Mouse (Mus musculus): ENCODE measurements at regions not wholly inside any gene's neighbourhood (a gene's known extent, or its start where the extent isn't known, plus 50 kb on each side); places are given as distances from the start of the nearest gene placed in this dataset.

GRCm38 (mm10) chr2:75147967-75148366 lies 322.4 kb downstream of the Mtx2 start:
- no peaks in the 10 kb centered on the region for H3K9me3 ChIP-seq (replicated peaks)
- no peak overlapping the region for H3K4me3 ChIP-seq (replicated peaks)
- H3K4me2 ChIP-seq = no peak overlapping the region
- no peaks in the 10 kb centered on the region for H3K36me3 ChIP-seq
- no peak overlapping the region for H3K9ac ChIP-seq (replicated peaks)
- 30% methylated on average over 8 of the region's 8 CpGs for whole genome bisulfite sequencing
- H3K4me1 ChIP-seq = peaks cover 6% of the 10 kb centered on the region
- ATAC-seq (ENCODE audit: low FRiP score) = no peak
- H3K27me3 ChIP-seq (replicated peaks) = peaks cover 6% of the 10 kb centered on the region; the same call in 1 of the 2 replicates
- H3K27ac ChIP-seq (replicated peaks) = no peak overlapping the region

- no peak for ATAC-seq (ENCODE audit: low FRiP score)
- Histone ChIP-seq H3K4me1 (peaks cover 6% of the 10 kb centered on the region), H3K4me3 (replicated peaks) (no peak overlapping the region), H3K36me3 (no peaks in the 10 kb centered on the region), H3K9ac (replicated peaks) (no peak overlapping the region), H3K27me3 (replicated peaks) (peaks cover 2% of the 10 kb centered on the region; the same call in 1 of the 2 replicates), H3K4me2 (no peak overlapping the region), H3K27ac (replicated peaks) (no peak overlapping the region), H3K9me3 (replicated peaks) (no peaks in the 10 kb centered on the region)
- WGBS = 71% methylated on average over 5 of the region's 5 CpGs
These were observed 323.4 kb downstream of the Mtx2 start for GRCm38 (mm10) chr2:75149036-75149435.

- no peak overlapping the region for H3K9ac ChIP-seq (replicated peaks)
- ATAC-seq (ENCODE audit: low FRiP score) = no peak
- peaks cover 6% of the 10 kb centered on the region for H3K4me1 ChIP-seq
- peak overlapping the region; percentile 48 for H3K27ac ChIP-seq (replicated peaks)
- peaks cover 2% of the 10 kb centered on the region; the same call in 1 of the 2 replicates for H3K27me3 ChIP-seq (replicated peaks)
- peak overlapping the region; percentile 42 for H3K4me2 ChIP-seq
- H3K9me3 ChIP-seq (replicated peaks) = no peaks in the 10 kb centered on the region
- no peaks in the 10 kb centered on the region for H3K36me3 ChIP-seq
- peak overlapping the region; percentile 19 for H3K4me3 ChIP-seq (replicated peaks)
- WGBS = 42% methylated on average over 12 of the region's 12 CpGs
These were observed 324.0 kb downstream of the Mtx2 start for GRCm38 (mm10) chr2:75149562-75149961.

GRCm38 (mm10) chr2:75150986-75151385 lies 325.4 kb downstream of the Mtx2 start:
- no peak for ATAC-seq (ENCODE audit: low FRiP score)
- Histone ChIP-seq H3K9ac (replicated peaks) (no peak overlapping the region), H3K4me1 (peaks cover 6% of the 10 kb centered on the region), H3K9me3 (replicated peaks) (no peaks in the 10 kb centered on the region), H3K27me3 (replicated peaks) (peaks cover 2% of the 10 kb centered on the region; the same call in 1 of the 2 replicates), H3K36me3 (no peaks in the 10 kb centered on the region), H3K4me3 (replicated peaks) (no peak overlapping the region), H3K4me2 (no peak overlapping the region), H3K27ac (replicated peaks) (no peak overlapping the region)
- 5% methylated on average over 6 of the region's 6 CpGs for WGBS

- 75% methylated on average over 8 of the region's 8 CpGs for WGBS
- peaks cover 6% of the 10 kb centered on the region for H3K4me1 ChIP-seq
- H3K9ac ChIP-seq (replicated peaks) = no peak overlapping the region
- no peaks in the 10 kb centered on the region for H3K9me3 ChIP-seq (replicated peaks)
- ATAC-seq (ENCODE audit: low FRiP score) = no peak
- H3K36me3 ChIP-seq = no peaks in the 10 kb centered on the region
- no peak overlapping the region for H3K4me2 ChIP-seq
- peaks cover 2% of the 10 kb centered on the region; the same call in 1 of the 2 replicates for H3K27me3 ChIP-seq (replicated peaks)
- H3K4me3 ChIP-seq (replicated peaks) = no peak overlapping the region
- H3K27ac ChIP-seq (replicated peaks) = no peak overlapping the region
These were observed 325.9 kb downstream of the Mtx2 start for GRCm38 (mm10) chr2:75151519-75151918.

- H3K36me3 ChIP-seq = no peaks in the 10 kb centered on the region
- H3K9me3 ChIP-seq (replicated peaks) = no peaks in the 10 kb centered on the region
- H3K4me2 ChIP-seq = no peak overlapping the region
- no peak overlapping the region for H3K9ac ChIP-seq (replicated peaks)
- ATAC-seq (ENCODE audit: low FRiP score) = no peak
- no peak overlapping the region for H3K4me3 ChIP-seq (replicated peaks)
- H3K27me3 ChIP-seq (replicated peaks) = peaks cover 2% of the 10 kb centered on the region; the same call in 1 of the 2 replicates
- no peak overlapping the region for H3K27ac ChIP-seq (replicated peaks)
- H3K4me1 ChIP-seq = peaks cover 6% of the 10 kb centered on the region
- WGBS = 22% methylated on average over 6 of the region's 6 CpGs
These were observed 326.9 kb downstream of the Mtx2 start for GRCm38 (mm10) chr2:75152477-75152990.

- ATAC-seq (ENCODE audit: low FRiP score) = no peak
- Histone ChIP-seq H3K9me3 (replicated peaks) (no peaks in the 10 kb centered on the region), H3K4me1 (peaks cover 6% of the 10 kb centered on the region), H3K4me2 (no peak overlapping the region), H3K27me3 (replicated peaks) (no peaks in the 10 kb centered on the region), H3K9ac (replicated peaks) (no peak overlapping the region), H3K27ac (replicated peaks) (no peak overlapping the region), H3K36me3 (no peaks in the 10 kb centered on the region), H3K4me3 (replicated peaks) (no peak overlapping the region)
- 76% methylated on average over 3 of the region's 3 CpGs for WGBS
These were observed 328.8 kb downstream of the Mtx2 start for GRCm38 (mm10) chr2:75154448-75154847.

GRCm38 (mm10) chr2:75158581-75158980 lies 333.0 kb downstream of the Mtx2 start:
- no peak for ATAC-seq (ENCODE audit: low FRiP score)
- no peaks in the 10 kb centered on the region for H3K27me3 ChIP-seq (replicated peaks)
- WGBS = 72% methylated on average over 3 of the region's 3 CpGs
- H3K4me1 ChIP-seq = no peaks in the 10 kb centered on the region
- no peak overlapping the region for H3K4me3 ChIP-seq (replicated peaks)
- H3K9ac ChIP-seq (replicated peaks) = no peak overlapping the region
- no peaks in the 10 kb centered on the region for H3K9me3 ChIP-seq (replicated peaks)
- no peak overlapping the region for H3K4me2 ChIP-seq
- H3K27ac ChIP-seq (replicated peaks) = no peak overlapping the region
- no peaks in the 10 kb centered on the region for H3K36me3 ChIP-seq

- Histone ChIP-seq H3K4me2 (no peak overlapping the region), H3K27me3 (replicated peaks) (no peaks in the 10 kb centered on the region), H3K9me3 (replicated peaks) (no peaks in the 10 kb centered on the region), H3K4me1 (no peaks in the 10 kb centered on the region), H3K36me3 (no peaks in the 10 kb centered on the region), H3K9ac (replicated peaks) (no peak overlapping the region), H3K27ac (replicated peaks) (no peak overlapping the region), H3K4me3 (replicated peaks) (no peak overlapping the region)
- 94% methylated on average over 14 of the region's 14 CpGs for WGBS
- no peak for ATAC-seq (ENCODE audit: low FRiP score)
These were observed 335.5 kb downstream of the Mtx2 start for GRCm38 (mm10) chr2:75161075-75161474.

GRCm38 (mm10) chr2:75164987-75165386 lies 339.4 kb downstream of the Mtx2 start:
- Histone ChIP-seq H3K9ac (replicated peaks) (no peak overlapping the region), H3K27ac (replicated peaks) (no peak overlapping the region), H3K9me3 (replicated peaks) (no peaks in the 10 kb centered on the region), H3K27me3 (replicated peaks) (no peaks in the 10 kb centered on the region), H3K4me3 (replicated peaks) (no peak overlapping the region), H3K4me1 (no peaks in the 10 kb centered on the region), H3K36me3 (no peaks in the 10 kb centered on the region), H3K4me2 (no peak overlapping the region)
- 85% methylated on average over 4 of the region's 4 CpGs for WGBS
- ATAC-seq (ENCODE audit: low FRiP score) = no peak

- ATAC-seq (ENCODE audit: low FRiP score) = no peak
- Histone ChIP-seq H3K9ac (replicated peaks) (no peak overlapping the region), H3K27me3 (replicated peaks) (no peaks in the 10 kb centered on the region), H3K4me1 (0 out of 2 replicates have a peak, but pooled peaks cover 2% of the 10 kb centered on the region), H3K27ac (replicated peaks) (no peak overlapping the region), H3K4me3 (replicated peaks) (no peak overlapping the region), H3K9me3 (replicated peaks) (no peaks in the 10 kb centered on the region), H3K4me2 (no peak overlapping the region), H3K36me3 (no peaks in the 10 kb centered on the region)
- WGBS = 82% methylated on average over 5 of the region's 5 CpGs
These were observed 350.7 kb downstream of the Mtx2 start for GRCm38 (mm10) chr2:75176267-75176666.

GRCm38 (mm10) chr2:75183293-75183692 lies 357.7 kb downstream of the Mtx2 start:
- H3K9ac ChIP-seq (replicated peaks) = no peak overlapping the region
- H3K4me3 ChIP-seq (replicated peaks) = no peak overlapping the region
- H3K9me3 ChIP-seq (replicated peaks) = no peaks in the 10 kb centered on the region
- H3K27ac ChIP-seq (replicated peaks) = no peak overlapping the region
- H3K36me3 ChIP-seq = no peaks in the 10 kb centered on the region
- no peak overlapping the region for H3K4me2 ChIP-seq
- WGBS = 57% methylated on average over 4 of the region's 4 CpGs
- no peaks in the 10 kb centered on the region for H3K4me1 ChIP-seq
- H3K27me3 ChIP-seq (replicated peaks) = no peaks in the 10 kb centered on the region
- no peak for ATAC-seq (ENCODE audit: low FRiP score)

Data from neural tube, embryonic 15.5 days (tissue).